Mouse (Mus musculus): ENCODE results near the gene Sgca.
"Not testable (repeated sequence)": the region's sequence is repeated elsewhere in the genome, so short reads cannot be mapped to it uniquely, and the experiment has no call there.

Sgca gene

GRCm38 (mm10) chr11:94986435-94986834, 10.3 kb upstream of the Sgca start:
- no peak for DNase-seq (ENCODE audit: low spot score)

GRCm38 (mm10) chr11:94985822-94986221, 9.7 kb upstream of the Sgca start:
- DNase-seq (ENCODE audit: low spot score), result no peak

GRCm38 (mm10) chr11:94985140-94985539, 9.0 kb upstream of the Sgca start:
- DNase-seq (ENCODE audit: low spot score), result no peak

- no peak for DNase-seq (ENCODE audit: low spot score)
Measured at GRCm38 (mm10) chr11:94979462-94980179, 3.5 kb upstream of the Sgca start.

GRCm38 (mm10) chr11:94978947-94979346, 2.8 kb upstream of the Sgca start:
- peak; percentile 94 for DNase-seq (ENCODE audit: low spot score)

- no peak for DNase-seq (ENCODE audit: low spot score)
Measured at GRCm38 (mm10) chr11:94978178-94978915, 2.2 kb upstream of the Sgca start.

- DNase-seq (ENCODE audit: low spot score), result no peak
Measured at GRCm38 (mm10) chr11:94974951-94975350, 1.2 kb downstream of the Sgca start.

GRCm38 (mm10) chr11:94973313-94973712, 2.8 kb downstream of the Sgca start:
- no peak for DNase-seq (ENCODE audit: low spot score)

- DNase-seq (ENCODE audit: low spot score), result no peak
Measured at GRCm38 (mm10) chr11:94972887-94973286, 3.2 kb downstream of the Sgca start.

GRCm38 (mm10) chr11:94971895-94972615, 4.1 kb downstream of the Sgca start:
- DNase-seq (ENCODE audit: low spot score), result no peak

- DNase-seq (ENCODE audit: low spot score), result no peak
Measured at GRCm38 (mm10) chr11:94970210-94970943, 5.8 kb downstream of the Sgca start.

- DNase-seq (ENCODE audit: low spot score), result not testable (repeated sequence)
Measured at GRCm38 (mm10) chr11:94969709-94970108, 6.4 kb downstream of the Sgca start.

- DNase-seq (ENCODE audit: low spot score), result no peak
Measured at GRCm38 (mm10) chr11:94968187-94968586, 7.9 kb downstream of the Sgca start.

- DNase-seq (ENCODE audit: low spot score), result no peak
Measured at GRCm38 (mm10) chr11:94967419-94967818, 8.7 kb downstream of the Sgca start, which contains the start of gene Hils1. TSS of gene Hils1 (plus strand) at chr11:94967593.

- no peak for DNase-seq (ENCODE audit: low spot score)
Measured at GRCm38 (mm10) chr11:94962534-94963101, 13.5 kb downstream of the Sgca start.

GRCm38 (mm10) chr11:94958065-94958858, 17.9 kb downstream of the Sgca start:
- DNase-seq (ENCODE audit: low spot score), result no peak

GRCm38 (mm10) chr11:94957693-94958064, 18.4 kb downstream of the Sgca start:
- DNase-seq (ENCODE audit: low spot score), result no peak

- no peak for DNase-seq (ENCODE audit: low spot score)
Measured at GRCm38 (mm10) chr11:94955103-94955502, 21.0 kb downstream of the Sgca start.

GRCm38 (mm10) chr11:94952169-94952568, 24.0 kb downstream of the Sgca start:
- no peak for DNase-seq (ENCODE audit: low spot score)

- DNase-seq (ENCODE audit: low spot score), result no peak
Measured at GRCm38 (mm10) chr11:94945236-94945635, 30.9 kb downstream of the Sgca start.

GRCm38 (mm10) chr11:94944295-94944694, 31.8 kb downstream of the Sgca start:
- no peak for DNase-seq (ENCODE audit: low spot score)

All from ovary, postnatal 10 days (tissue).